Mouse (Mus musculus) MEL (cell line): ENCODE measurements at regions not wholly inside any gene's neighbourhood (a gene's known extent, or its start where the extent isn't known, plus 50 kb on each side); places are given as distances from the start of the nearest gene placed in this dataset.

Experiments used
- BHLHE40 ChIP-seq: IDR thresholded peaks from 2 replicates; pipeline ENCODE4 v1.6.1; 2012; ENCODE audit warnings: low read depth, mild to moderate bottlenecking, inconsistent platforms, low read length, improper control_type of control experiment, borderline replicate concordance
- CTCF ChIP-seq, 3 experiments: IDR thresholded peaks in 2 of 3; conservative IDR thresholded peaks in 1 of 3; 2 replicates each; pipeline ENCODE4 v1.5.1; 2011 to 2012; ENCODE audit warnings: low read length in 3 of 3, low read depth in 2 of 3, mild to moderate bottlenecking in 2 of 3, improper control_type of control experiment in 1 of 3, inconsistent platforms in 1 of 3, mixed read lengths in 1 of 3, moderate library complexity in 1 of 3; ENCODE audit not compliant: control insufficient read depth in 1 of 3, insufficient read depth in 1 of 3, poor library complexity in 1 of 3, severe bottlenecking in 1 of 3
- EP300 ChIP-seq, 2 experiments: IDR thresholded peaks; 2 replicates each; pipeline ENCODE4 v1.6.1; 2011; ENCODE audit warnings: improper control_type of control experiment in 2 of 2, low read length in 2 of 2, low read depth in 1 of 2, mild to moderate bottlenecking in 1 of 2
- GATA1 ChIP-seq: IDR thresholded peaks from 2 replicates; pipeline ENCODE4 v1.6.1; 2011; ENCODE audit warnings: low read depth, low read length, improper control_type of control experiment
- JUND ChIP-seq: IDR thresholded peaks from 2 replicates; pipeline ENCODE4 v1.6.1; 2011; ENCODE audit warnings: low read depth, mild to moderate bottlenecking, improper control_type of control experiment, low read length
- NRF1 ChIP-seq: IDR thresholded peaks from 2 replicates; pipeline ENCODE4 v1.6.1; 2014; ENCODE audit warnings: low read depth, mild to moderate bottlenecking, inconsistent platforms, low read length, improper control_type of control experiment, moderate library complexity; ENCODE audit not compliant: poor library complexity, insufficient read depth, severe bottlenecking
- POLR2A ChIP-seq, 2 experiments: IDR thresholded peaks; 2 replicates each; pipeline ENCODE4 v1.6.1; 2011 to 2012; ENCODE audit warnings: low read length in 2 of 2, mild to moderate bottlenecking in 2 of 2, control low read depth in 1 of 2, improper control_type of control experiment in 1 of 2, low read depth in 1 of 2, moderate library complexity in 1 of 2; ENCODE audit not compliant: control insufficient read depth in 1 of 2, insufficient read depth in 1 of 2, poor library complexity in 1 of 2
- TAL1 ChIP-seq: IDR thresholded peaks from 2 replicates; pipeline ENCODE4 v1.6.1; 2012; ENCODE audit warnings: mild to moderate bottlenecking, inconsistent platforms, low read length, moderate library complexity, mixed read lengths
- TCF12 ChIP-seq: IDR thresholded peaks from 2 replicates; pipeline ENCODE4 v1.6.1; 2014; ENCODE audit warnings: low read depth, mild to moderate bottlenecking, inconsistent platforms, low read length, improper control_type of control experiment, moderate library complexity
- UBTF ChIP-seq: IDR thresholded peaks from 2 replicates; pipeline ENCODE4 v1.6.1; 2012; ENCODE audit warnings: low read depth, mild to moderate bottlenecking, inconsistent platforms, low read length, improper control_type of control experiment, moderate library complexity, borderline replicate concordance; ENCODE audit not compliant: insufficient read depth

GRCm38 (mm10) chr1:177521110-177521509 lies 79.0 kb downstream of the Zbtb18 start:
- TF ChIP-seq BHLHE40 = no peak
- no peak for TF ChIP-seq CTCF (IDR thresholded peaks at IDR 0.05 in 2 of 3, conservative IDR thresholded peaks at IDR 0.05 in 1 of 3; ENCODE audit: control insufficient read depth in 1 of 3, insufficient read depth in 1 of 3, low read depth in 2 of 3, low read length in 3 of 3, poor library complexity in 1 of 3, severe bottlenecking in 1 of 3)
- no peak for TF ChIP-seq TCF12
- TF ChIP-seq POLR2A (IDR thresholded peaks at IDR 0.05; ENCODE audit: control insufficient read depth in 1 of 2, insufficient read depth in 1 of 2, low read depth in 1 of 2, low read length in 2 of 2, poor library complexity in 1 of 2) = no peak
- no peak for TF ChIP-seq GATA1
- no peak for TF ChIP-seq TAL1
- TF ChIP-seq EP300 (IDR thresholded peaks at IDR 0.05; ENCODE audit: low read depth in 1 of 2, low read length in 2 of 2) = no peak
- no peak for TF ChIP-seq NRF1
- TF ChIP-seq JUND = no peak
- TF ChIP-seq UBTF = no peak
